ENCODE assay signal across 16 mouse cellular contexts in genomic region chr17:84320576-84320975, GRCm38 (mm10).
A peak's percentile ranks its signal among the peaks of the same experiment; 100 is the strongest.
DNase-seq lines count a peak whose midpoint lies in the region; ATAC-seq and TF ChIP-seq lines count a peak whose summit lies in the region.
"Had no signal": no experiment of that assay in that cellular context is flagged by ENCODE, and none has a peak within 500 bp of the region (broad histone marks: within the 10 kb centered on the region; RNA-seq: fewer than 3 reads in every experiment).

No protein-coding gene starts in this region.

- ATAC-seq in liver, embryonic 11.5 days (replicated peaks; ENCODE audit: low FRiP score): no peak
- peak; percentile 26 for ATAC-seq in CD4-positive, CD25-positive, alpha-beta regulatory T cell, adult 4 months
- no peak for ATAC-seq in forebrain, postnatal 0 days
- ATAC-seq: hindbrain, postnatal 0 days had no signal

- WGBS in liver, adult 2 months: 62% methylated on average over 1 of the region's 1 CpGs
- WGBS in liver, embryonic 11.5 days: 88% methylated on average over 1 of the region's 1 CpGs
- 97% methylated on average over 1 of the region's 1 CpGs for WGBS in forebrain, postnatal 0 days

- no peaks in the 10 kb centered on the region for H3K9me3 ChIP-seq in liver, embryonic 11.5 days (ENCODE audit: control insufficient read depth, low read length)
- no peaks in the 10 kb centered on the region for H3K9me3 ChIP-seq in forebrain, postnatal 0 days (ENCODE audit: low read length)
- H3K9me3 ChIP-seq: kidney, embryonic 15.5 days; megakaryocyte, embryonic 14.5 days had no signal

- H3K27ac ChIP-seq in liver, adult 2 months (replicated peaks; ENCODE audit: insufficient read depth, low read depth, low read length): no peak overlapping the region; the same call in 1 of the 2 replicates
- H3K27ac ChIP-seq in liver, embryonic 11.5 days (ENCODE audit: low read depth, low read length): no peak overlapping the region
- H3K27ac ChIP-seq in forebrain, postnatal 0 days (ENCODE audit: low read depth, low read length): no peak overlapping the region
- H3K27ac ChIP-seq: hindbrain, postnatal 0 days; kidney, embryonic 15.5 days; layer of hippocampus, adult 2 months; liver, embryonic 14.5 days had no signal

- no peak for TF ChIP-seq CTCF in liver, adult 2 months (IDR thresholded peaks at IDR 0.05; ENCODE audit: low read depth, low read length)
- no peak for TF ChIP-seq CTCF in forebrain, postnatal 0 days (IDR thresholded peaks at IDR 0.05; ENCODE audit: low read depth)

- H3K79me2 ChIP-seq in liver, adult 2 months (ENCODE audit: control insufficient read depth, insufficient read depth, low read length): no peaks in the 10 kb centered on the region

- H3K4me1 ChIP-seq in liver, adult 2 months (ENCODE audit: control insufficient read depth, insufficient read depth, low read length): peaks cover 8% of the 10 kb centered on the region; the same call in 1 of the 2 replicates
- H3K4me1 ChIP-seq in liver, embryonic 11.5 days (replicated peaks; ENCODE audit: control insufficient read depth, insufficient read depth, low read length): peaks cover 3% of the 10 kb centered on the region
- no peaks in the 10 kb centered on the region for H3K4me1 ChIP-seq in forebrain, postnatal 0 days (ENCODE audit: insufficient read depth)

- H3K9ac ChIP-seq in liver, adult 2 months (ENCODE audit: low read depth, low read length): no peak overlapping the region
- H3K9ac ChIP-seq in liver, embryonic 11.5 days (ENCODE audit: low read depth, low read length): no peak overlapping the region
- no peak overlapping the region for H3K9ac ChIP-seq in forebrain, postnatal 0 days
- H3K9ac ChIP-seq: kidney, embryonic 15.5 days; liver, embryonic 14.5 days had no signal

- no peaks in the 10 kb centered on the region for H3K36me3 ChIP-seq in liver, adult 2 months (ENCODE audit: control insufficient read depth, insufficient read depth, low read length)
- H3K36me3 ChIP-seq in liver, embryonic 11.5 days (ENCODE audit: control insufficient read depth, insufficient read depth, low read length): no peaks in the 10 kb centered on the region
- H3K36me3 ChIP-seq in forebrain, postnatal 0 days (ENCODE audit: insufficient read depth): no peaks in the 10 kb centered on the region
- H3K36me3 ChIP-seq: kidney, embryonic 15.5 days had no signal

- H3K27me3 ChIP-seq in liver, adult 2 months (ENCODE audit: control insufficient read depth, insufficient read depth, low read length): no peaks in the 10 kb centered on the region
- H3K27me3 ChIP-seq in liver, embryonic 11.5 days (replicated peaks; ENCODE audit: control insufficient read depth, insufficient read depth, low read length): no peaks in the 10 kb centered on the region
- H3K27me3 ChIP-seq in forebrain, postnatal 0 days (ENCODE audit: insufficient read depth, low read length): no peaks in the 10 kb centered on the region
- H3K27me3 ChIP-seq: kidney, embryonic 15.5 days; megakaryocyte, embryonic 14.5 days had no signal

- no peak for TF ChIP-seq POLR2A in liver, adult 2 months (IDR thresholded peaks at IDR 0.05; ENCODE audit: extremely low read depth, insufficient read depth, low read length)

- peak; percentile 80 for DNase-seq in liver, adult 2 months (ENCODE audit: extremely low read depth, low read depth, low spot score)
- DNase-seq in liver, embryonic 11.5 days (ENCODE audit: low spot score): no peak
- DNase-seq in adipocyte (ENCODE audit: low spot score): peak; percentile 82
- peak; percentile 92 for DNase-seq in gonadal fat pad, adult 2 months (ENCODE audit: low read depth)
- DNase-seq in kidney, adult 11 months: no peak
- no peak for DNase-seq in forebrain, postnatal 0 days
- DNase-seq: cerebellum, adult 8-10 months; embryo, embryonic 11 days; heart, postnatal 14 days; retina, postnatal 1 day had no signal

- H3K4me2 ChIP-seq in liver, embryonic 11.5 days: no peak overlapping the region
- H3K4me2 ChIP-seq in forebrain, postnatal 0 days (ENCODE audit: low read depth): no peak overlapping the region
- H3K4me2 ChIP-seq: kidney, embryonic 15.5 days had no signal

- H3K4me3 ChIP-seq in liver, adult 2 months (ENCODE audit: insufficient read depth, low read depth, low read length): no peak overlapping the region
- H3K4me3 ChIP-seq in liver, embryonic 11.5 days (ENCODE audit: low read depth, low read length): no peak overlapping the region
- H3K4me3 ChIP-seq in forebrain, postnatal 0 days (ENCODE audit: low read depth, low read length): no peak overlapping the region
- H3K4me3 ChIP-seq: kidney, embryonic 15.5 days; layer of hippocampus, adult 2 months; megakaryocyte, embryonic 14.5 days had no signal

Comparison
In these comparisons a context has a peak if more than half of its experiments do, and no peak if none do; other contexts are left out.
1. DNase-seq: peak in liver, adult 2 months (single experiment), adipocyte (single experiment) and gonadal fat pad, adult 2 months (single experiment); none in liver, embryonic 11.5 days (single experiment), kidney, adult 11 months (single experiment) and forebrain, postnatal 0 days (single experiment).